Mouse (Mus musculus): ENCODE measurements around the gene Gm11733. TPM values are rescaled to one million over a fixed set of nuclear protein-coding genes. Genes with fewer than 3 reads are reported as not detected.

The Gm11733 gene
- polyA plus RNA-seq, 1 experiment from 2014 or later: 0.11 TPM

DNA sequence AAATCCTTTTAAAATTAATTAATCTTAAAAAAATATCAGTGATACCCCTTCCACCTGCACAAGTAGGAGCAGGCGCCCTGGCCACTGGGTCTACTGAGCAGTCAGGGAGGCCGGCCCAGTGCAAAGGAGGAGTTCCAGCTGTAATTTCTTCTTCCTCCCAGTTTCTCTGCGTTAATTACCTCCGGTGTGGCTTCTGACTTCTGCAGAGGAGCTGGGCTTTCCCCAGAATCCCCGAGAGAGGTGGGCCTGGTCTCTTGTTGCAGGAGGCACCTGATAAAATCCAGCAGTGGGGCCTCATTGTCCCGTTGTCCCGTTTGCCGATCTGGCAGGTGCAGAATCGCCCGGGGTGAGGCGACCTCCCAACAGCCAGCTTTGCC lies 1.9 kb upstream of the Gm11733 start:
- DNase-seq (ENCODE audit: low spot score) (no peak), ATAC-seq (no peak)
- WGBS: 5% methylated on average over 11 of the region's 11 CpGs
- Histone ChIP-seq H3K4me1 (ENCODE audit: control insufficient read depth, insufficient read depth, low read length) (peaks cover 50% of the 10 kb centered on the region), H3K36me3 (ENCODE audit: control insufficient read depth, insufficient read depth, low read length) (no peaks in the 10 kb centered on the region), H3K9me3 (replicated peaks; ENCODE audit: control insufficient read depth, low read length) (no peaks in the 10 kb centered on the region), H3K4me3 (ENCODE audit: low read depth, low read length) (peak overlapping the region; percentile 13; the same call in 1 of the 2 replicates), H3K27ac (ENCODE audit: low read depth, low read length) (peak overlapping the region; percentile 94), H3K4me2 (ENCODE audit: low read length) (peak overlapping the region; percentile 46), H3K27me3 (replicated peaks; ENCODE audit: control insufficient read depth, insufficient read depth, low read length) (peaks cover 7% of the 10 kb centered on the region; the same call in 1 of the 2 replicates), H3K9ac (ENCODE audit: low read length) (peak overlapping the region; percentile 59)

GRCm38 (mm10) chr11:117482677-117483511 lies 1.3 kb upstream of the Gm11733 start:
- ATAC-seq (peak; percentile 84), DNase-seq (ENCODE audit: low spot score) (peak; percentile 96)
- Histone ChIP-seq H3K27me3 (replicated peaks; ENCODE audit: control insufficient read depth, insufficient read depth, low read length) (peaks cover 7% of the 10 kb centered on the region; the same call in 1 of the 2 replicates), H3K9ac (ENCODE audit: low read length) (peak overlapping the region; percentile 59), H3K27ac (ENCODE audit: low read depth, low read length) (peak overlapping the region; percentile 94), H3K4me3 (ENCODE audit: low read depth, low read length) (peak overlapping the region; percentile 13; the same call in 1 of the 2 replicates), H3K9me3 (replicated peaks; ENCODE audit: control insufficient read depth, low read length) (no peaks in the 10 kb centered on the region), H3K36me3 (ENCODE audit: control insufficient read depth, insufficient read depth, low read length) (no peaks in the 10 kb centered on the region), H3K4me1 (ENCODE audit: control insufficient read depth, insufficient read depth, low read length) (peaks cover 50% of the 10 kb centered on the region), H3K4me2 (ENCODE audit: low read length) (peak overlapping the region; percentile 46)
- 2% methylated on average over 24 of the region's 26 CpGs for WGBS

DNA sequence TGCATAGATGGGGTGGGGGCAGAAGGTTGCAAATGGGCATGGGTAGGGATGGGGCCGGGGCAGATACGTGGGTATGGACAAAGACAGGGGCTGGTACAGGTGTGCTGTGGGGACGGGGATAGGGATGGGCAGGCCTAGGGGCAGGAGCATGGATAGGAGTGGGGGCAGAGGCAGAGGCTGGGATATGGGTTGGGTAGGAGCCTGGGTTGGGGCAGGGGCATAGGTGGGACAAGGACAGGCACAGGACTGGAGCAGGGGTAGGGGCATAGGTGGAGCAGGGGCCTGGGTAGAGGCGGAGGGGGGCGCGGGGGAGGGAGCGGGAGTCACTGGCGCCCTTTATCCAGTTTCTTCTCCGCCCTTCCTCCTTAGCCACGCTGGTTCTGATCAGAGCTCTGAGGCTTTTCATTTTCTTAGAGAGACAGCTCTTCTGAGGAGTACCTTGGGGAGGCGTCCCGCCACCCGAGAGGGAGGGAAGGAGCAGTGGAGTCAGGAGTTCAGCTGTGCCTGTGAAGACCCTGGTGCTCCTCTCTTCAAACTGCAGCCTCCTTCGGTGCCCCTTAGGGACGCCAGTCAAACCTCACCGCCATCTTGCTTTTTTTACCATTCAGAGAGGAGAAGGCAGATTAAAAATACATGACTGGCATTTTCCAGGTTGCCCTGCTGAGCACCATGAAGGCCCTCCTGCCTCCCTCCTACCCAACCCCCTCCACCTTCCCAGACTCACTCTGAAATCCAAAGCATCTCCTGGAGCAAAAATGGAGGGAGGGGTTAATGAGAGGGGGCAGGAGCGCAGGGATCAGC lies 7.4 kb downstream of the Gm11733 start:
- Histone ChIP-seq H3K4me2 (ENCODE audit: low read length) (peak overlapping the region; percentile 14; the same call in 1 of the 2 replicates), H3K4me1 (ENCODE audit: control insufficient read depth, insufficient read depth, low read length) (peaks cover 15% of the 10 kb centered on the region), H3K9ac (ENCODE audit: low read length) (peak overlapping the region; percentile 8; the same call in 1 of the 2 replicates), H3K27me3 (replicated peaks; ENCODE audit: control insufficient read depth, insufficient read depth, low read length) (no peaks in the 10 kb centered on the region), H3K9me3 (replicated peaks; ENCODE audit: control insufficient read depth, low read length) (no peaks in the 10 kb centered on the region), H3K4me3 (ENCODE audit: low read depth, low read length) (no peak overlapping the region), H3K36me3 (ENCODE audit: control insufficient read depth, insufficient read depth, low read length) (no peaks in the 10 kb centered on the region), H3K27ac (ENCODE audit: low read depth, low read length) (peak overlapping the region; percentile 66)
- DNase-seq (ENCODE audit: low spot score): peak; percentile 42
- peak; percentile 34 for ATAC-seq
- 23% methylated on average over 17 of the region's 17 CpGs for WGBS

- peak overlapping the region; percentile 8; the same call in 1 of the 2 replicates for H3K9ac ChIP-seq (ENCODE audit: low read length)
- no peak overlapping the region for H3K4me3 ChIP-seq (ENCODE audit: low read depth, low read length)
- H3K4me2 ChIP-seq (ENCODE audit: low read length): peak overlapping the region; percentile 14; the same call in 1 of the 2 replicates
- peaks cover 21% of the 10 kb centered on the region for H3K4me1 ChIP-seq (ENCODE audit: control insufficient read depth, insufficient read depth, low read length)
- H3K36me3 ChIP-seq (ENCODE audit: control insufficient read depth, insufficient read depth, low read length): no peaks in the 10 kb centered on the region
- 4% methylated on average over 1 of the region's 1 CpGs for WGBS
- DNase-seq (ENCODE audit: low spot score) (no peak), ATAC-seq (no peak)
- 0 out of 2 replicates have a peak overlapping the region, but pooled peaks have one; percentile 66 for H3K27ac ChIP-seq (ENCODE audit: low read depth, low read length)
- no peaks in the 10 kb centered on the region for H3K9me3 ChIP-seq (replicated peaks; ENCODE audit: control insufficient read depth, low read length)
- no peaks in the 10 kb centered on the region for H3K27me3 ChIP-seq (replicated peaks; ENCODE audit: control insufficient read depth, insufficient read depth, low read length)
These were observed 8.0 kb downstream of the Gm11733 start for GRCm38 (mm10) chr11:117492209-117492505.

- peak overlapping the region; percentile 95 for H3K27ac ChIP-seq (ENCODE audit: low read depth, low read length)
- H3K9me3 ChIP-seq (replicated peaks; ENCODE audit: control insufficient read depth, low read length): no peaks in the 10 kb centered on the region
- H3K27me3 ChIP-seq (replicated peaks; ENCODE audit: control insufficient read depth, insufficient read depth, low read length): no peaks in the 10 kb centered on the region
- H3K4me1 ChIP-seq (ENCODE audit: control insufficient read depth, insufficient read depth, low read length): peaks cover 33% of the 10 kb centered on the region
- peak overlapping the region; percentile 42; the same call in 1 of the 2 replicates for H3K4me2 ChIP-seq (ENCODE audit: low read length)
- WGBS: 16% methylated on average over 4 of the region's 4 CpGs
- no peaks in the 10 kb centered on the region for H3K36me3 ChIP-seq (ENCODE audit: control insufficient read depth, insufficient read depth, low read length)
- H3K9ac ChIP-seq (ENCODE audit: low read length): peak overlapping the region; percentile 53
- H3K4me3 ChIP-seq (ENCODE audit: low read depth, low read length): no peak overlapping the region
- ATAC-seq (peak; percentile 59), DNase-seq (ENCODE audit: low spot score) (peak; percentile 70)
These were observed 12.6 kb downstream of the Gm11733 start for GRCm38 (mm10) chr11:117496812-117497211.

GRCm38 (mm10) chr11:117497256-117498136 lies 13.3 kb downstream of the Gm11733 start:
- Histone ChIP-seq H3K4me1 (ENCODE audit: control insufficient read depth, insufficient read depth, low read length) (peaks cover 26% of the 10 kb centered on the region), H3K4me3 (ENCODE audit: low read depth, low read length) (no peak overlapping the region), H3K9me3 (replicated peaks; ENCODE audit: control insufficient read depth, low read length) (no peaks in the 10 kb centered on the region), H3K36me3 (ENCODE audit: control insufficient read depth, insufficient read depth, low read length) (no peaks in the 10 kb centered on the region), H3K27me3 (replicated peaks; ENCODE audit: control insufficient read depth, insufficient read depth, low read length) (no peaks in the 10 kb centered on the region), H3K4me2 (ENCODE audit: low read length) (peak overlapping the region; percentile 42), H3K27ac (ENCODE audit: low read depth, low read length) (peak overlapping the region; percentile 95), H3K9ac (ENCODE audit: low read length) (peak overlapping the region; percentile 53)
- 5% methylated on average over 16 of the region's 16 CpGs for WGBS
- DNase-seq (ENCODE audit: low spot score) (peak; percentile 94), ATAC-seq (peak; percentile 95)

- 27% methylated on average over 1 of the region's 1 CpGs for WGBS
- peak overlapping the region; percentile 53 for H3K9ac ChIP-seq (ENCODE audit: low read length)
- H3K4me3 ChIP-seq (ENCODE audit: low read depth, low read length): no peak overlapping the region
- H3K27ac ChIP-seq (ENCODE audit: low read depth, low read length): peak overlapping the region; percentile 95
- no peaks in the 10 kb centered on the region for H3K27me3 ChIP-seq (replicated peaks; ENCODE audit: control insufficient read depth, insufficient read depth, low read length)
- DNase-seq (ENCODE audit: low spot score) (no peak), ATAC-seq (peak; percentile 51; the same call in 1 of the 2 replicates)
- no peaks in the 10 kb centered on the region for H3K9me3 ChIP-seq (replicated peaks; ENCODE audit: control insufficient read depth, low read length)
- no peaks in the 10 kb centered on the region for H3K36me3 ChIP-seq (ENCODE audit: control insufficient read depth, insufficient read depth, low read length)
- peak overlapping the region; percentile 42 for H3K4me2 ChIP-seq (ENCODE audit: low read length)
- H3K4me1 ChIP-seq (ENCODE audit: control insufficient read depth, insufficient read depth, low read length): peaks cover 24% of the 10 kb centered on the region
These were observed 14.0 kb downstream of the Gm11733 start for GRCm38 (mm10) chr11:117498137-117498511.

- no peak overlapping the region for H3K4me3 ChIP-seq (ENCODE audit: low read depth, low read length)
- H3K27ac ChIP-seq (ENCODE audit: low read depth, low read length): no peak overlapping the region
- no peak overlapping the region for H3K9ac ChIP-seq (ENCODE audit: low read length)
- no peaks in the 10 kb centered on the region for H3K27me3 ChIP-seq (replicated peaks; ENCODE audit: control insufficient read depth, insufficient read depth, low read length)
- no peak overlapping the region for H3K4me2 ChIP-seq (ENCODE audit: low read length)
- H3K4me1 ChIP-seq (ENCODE audit: control insufficient read depth, insufficient read depth, low read length): no peaks in the 10 kb centered on the region
- WGBS: 79% methylated on average over 4 of the region's 4 CpGs
- H3K9me3 ChIP-seq (replicated peaks; ENCODE audit: control insufficient read depth, low read length): no peaks in the 10 kb centered on the region
- ATAC-seq (no peak), DNase-seq (ENCODE audit: low spot score) (peak; percentile 81)
- no peaks in the 10 kb centered on the region for H3K36me3 ChIP-seq (ENCODE audit: control insufficient read depth, insufficient read depth, low read length)
These were observed 24.8 kb downstream of the Gm11733 start for GRCm38 (mm10) chr11:117508972-117509371.

Data from forebrain, embryonic 14.5 days (tissue).